Mouse (Mus musculus) MEL (cell line): ENCODE results near the gene Socs7. TPM values are rescaled to one million over a fixed set of nuclear protein-coding genes. Genes with fewer than 3 reads are reported as not detected.

ENCODE experiments used
- DNase-seq: peaks from one replicate; pipeline ENCODE4 v3.0.0; 2011; ENCODE audit warnings: low read depth, low spot score
- H3K27ac ChIP-seq: 2 replicates; pipeline ENCODE4 v1.5.1; 2012; ENCODE audit warnings: low read depth, mild to moderate bottlenecking, control low read depth, low read length, moderate library complexity; ENCODE audit not compliant: control insufficient read depth
- H3K27me3 ChIP-seq, 2 experiments: fragments of 150-350 bp in 1 of 2; sonication (generic) in 1 of 2; 2 replicates each; pipeline ENCODE4 v1.6.1; 2012; ENCODE audit warnings: low read length in 2 of 2, mild to moderate bottlenecking in 2 of 2, improper control_type of control experiment in 1 of 2, moderate library complexity in 1 of 2; ENCODE audit not compliant: insufficient read depth in 2 of 2, control insufficient read depth in 1 of 2
- H3K36me3 ChIP-seq, 2 experiments: 2 replicates each; pipeline ENCODE4 v1.6.1; 2012 to 2014; ENCODE audit warnings: low read length in 2 of 2, improper control_type of control experiment in 1 of 2, inconsistent platforms in 1 of 2, mild to moderate bottlenecking in 1 of 2; ENCODE audit not compliant: insufficient read depth in 2 of 2, control insufficient read depth in 1 of 2
- H3K4me1 ChIP-seq, 2 experiments: fragments of 150-350 bp in 1 of 2; sonication (generic) in 1 of 2; 2 replicates each; pipeline ENCODE4 v1.6.1; 2012; ENCODE audit warnings: low read length in 2 of 2, improper control_type of control experiment in 1 of 2, mild to moderate bottlenecking in 1 of 2; ENCODE audit not compliant: insufficient read depth in 2 of 2, control insufficient read depth in 1 of 2
- H3K4me3 ChIP-seq, 2 experiments: fragments of 150-350 bp in 1 of 2; sonication (generic) in 1 of 2; 2 replicates each; pipeline ENCODE4 v1.5.1; 2012; ENCODE audit warnings: low read depth in 2 of 2, low read length in 2 of 2, mild to moderate bottlenecking in 2 of 2, moderate library complexity in 2 of 2, control low read depth in 1 of 2, improper control_type of control experiment in 1 of 2; ENCODE audit not compliant: control insufficient read depth in 1 of 2, insufficient read depth in 1 of 2
- H3K79me2 ChIP-seq: 2 replicates; pipeline ENCODE4 v1.6.1; 2012; ENCODE audit warnings: mild to moderate bottlenecking, low read length, moderate library complexity; ENCODE audit not compliant: control insufficient read depth, poor library complexity, insufficient read depth
- H3K9ac ChIP-seq: 2 replicates; pipeline ENCODE4 v1.6.1; 2012; ENCODE audit warnings: low read depth, mild to moderate bottlenecking, control low read depth, low read length, moderate library complexity; ENCODE audit not compliant: control insufficient read depth, poor library complexity, severe bottlenecking
- H3K9me3 ChIP-seq: fragments of 150-350 bp; sonication (generic); replicated peaks from 2 replicates; pipeline ENCODE4 v1.6.1; 2012; ENCODE audit warnings: mild to moderate bottlenecking, low read length, improper control_type of control experiment, moderate library complexity; ENCODE audit not compliant: insufficient read depth
- BHLHE40 ChIP-seq: IDR thresholded peaks from 2 replicates; pipeline ENCODE4 v1.6.1; 2012; ENCODE audit warnings: low read depth, mild to moderate bottlenecking, inconsistent platforms, low read length, improper control_type of control experiment, borderline replicate concordance
- E2F4 ChIP-seq: IDR thresholded peaks from 2 replicates; pipeline ENCODE4 v1.6.1; 2011; ENCODE audit warnings: low read depth, low read length, improper control_type of control experiment, borderline replicate concordance
- EP300 ChIP-seq, 2 experiments: IDR thresholded peaks; 2 replicates each; pipeline ENCODE4 v1.6.1; 2011; ENCODE audit warnings: improper control_type of control experiment in 2 of 2, low read length in 2 of 2, low read depth in 1 of 2, mild to moderate bottlenecking in 1 of 2
- ETS1 ChIP-seq: IDR thresholded peaks from 2 replicates; pipeline ENCODE4 v1.6.1; 2012; ENCODE audit warnings: low read depth, mild to moderate bottlenecking, inconsistent platforms, low read length, improper control_type of control experiment, moderate library complexity
- GABPA ChIP-seq: IDR thresholded peaks from 2 replicates; pipeline ENCODE4 v1.6.1; 2012; ENCODE audit warnings: low read depth, mild to moderate bottlenecking, inconsistent platforms, low read length, improper control_type of control experiment, moderate library complexity
- GATA1 ChIP-seq: IDR thresholded peaks from 2 replicates; pipeline ENCODE4 v1.6.1; 2011; ENCODE audit warnings: low read depth, low read length, improper control_type of control experiment
- MAX ChIP-seq: IDR thresholded peaks from 2 replicates; pipeline ENCODE4 v1.6.1; 2011; ENCODE audit warnings: low read length, improper control_type of control experiment
- MYC ChIP-seq: IDR thresholded peaks from 2 replicates; pipeline ENCODE4 v1.6.1; 2011; ENCODE audit warnings: low read depth, mild to moderate bottlenecking, low read length, improper control_type of control experiment, moderate library complexity
- NELFE ChIP-seq: IDR thresholded peaks from 2 replicates; pipeline ENCODE4 v1.6.1; 2011; ENCODE audit warnings: low read depth, low read length, improper control_type of control experiment
- NRF1 ChIP-seq: IDR thresholded peaks from 2 replicates; pipeline ENCODE4 v1.6.1; 2014; ENCODE audit warnings: low read depth, mild to moderate bottlenecking, inconsistent platforms, low read length, improper control_type of control experiment, moderate library complexity; ENCODE audit not compliant: poor library complexity, insufficient read depth, severe bottlenecking
- RCOR1 ChIP-seq: IDR thresholded peaks from 2 replicates; pipeline ENCODE4 v1.6.1; 2012; ENCODE audit warnings: low read depth, mild to moderate bottlenecking, inconsistent platforms, low read length, improper control_type of control experiment
- SIN3A ChIP-seq: IDR thresholded peaks from 2 replicates; pipeline ENCODE4 v1.6.1; 2012; ENCODE audit warnings: low read length, improper control_type of control experiment, inconsistent platforms
- TAL1 ChIP-seq: IDR thresholded peaks from 2 replicates; pipeline ENCODE4 v1.6.1; 2012; ENCODE audit warnings: mild to moderate bottlenecking, inconsistent platforms, low read length, moderate library complexity, mixed read lengths
- TBP ChIP-seq: IDR thresholded peaks from 2 replicates; pipeline ENCODE4 v1.8.0; 2011; ENCODE audit warnings: low read depth, low read length, improper control_type of control experiment
- TCF12 ChIP-seq: IDR thresholded peaks from 2 replicates; pipeline ENCODE4 v1.6.1; 2014; ENCODE audit warnings: low read depth, mild to moderate bottlenecking, inconsistent platforms, low read length, improper control_type of control experiment, moderate library complexity
- ZC3H11A ChIP-seq: IDR thresholded peaks from 2 replicates; pipeline ENCODE4 v1.6.1; 2012; ENCODE audit warnings: low read depth, mild to moderate bottlenecking, inconsistent platforms, low read length, improper control_type of control experiment
- ZNF384 ChIP-seq: IDR thresholded peaks from 2 replicates; pipeline ENCODE4 v1.6.1; 2012; ENCODE audit warnings: low read depth, mild to moderate bottlenecking, inconsistent platforms, low read length, improper control_type of control experiment
- polyA plus RNA-seq, 2 experiments: library from polyadenylated mRNA; stranded (reverse) in 1 of 2; unstranded in 1 of 2; fragments of >175 nt in 1 of 2; fragments of >200 nt in 1 of 2; gene quantifications; 2 replicates each; pipeline versions ENCODE4 v1.2.1 to v1.2.4; 2012; ENCODE audit warnings: low replicate concordance in 2 of 2, low read depth in 1 of 2; ENCODE audit not compliant: insufficient read length in 2 of 2, insufficient read depth in 1 of 2, missing spikeins in 1 of 2
- total RNA-seq: library from RNA; depleted of rRNA; stranded (reverse); fragments of 300-350 nt; gene quantifications from 2 replicates; pipeline ENCODE4 v1.2.3, GENCODE M21; 2012

Gene Socs7
- total and polyA plus RNA-seq, 3 experiments = 19.3 to 21.0 TPM; not detected in 1

DNA sequence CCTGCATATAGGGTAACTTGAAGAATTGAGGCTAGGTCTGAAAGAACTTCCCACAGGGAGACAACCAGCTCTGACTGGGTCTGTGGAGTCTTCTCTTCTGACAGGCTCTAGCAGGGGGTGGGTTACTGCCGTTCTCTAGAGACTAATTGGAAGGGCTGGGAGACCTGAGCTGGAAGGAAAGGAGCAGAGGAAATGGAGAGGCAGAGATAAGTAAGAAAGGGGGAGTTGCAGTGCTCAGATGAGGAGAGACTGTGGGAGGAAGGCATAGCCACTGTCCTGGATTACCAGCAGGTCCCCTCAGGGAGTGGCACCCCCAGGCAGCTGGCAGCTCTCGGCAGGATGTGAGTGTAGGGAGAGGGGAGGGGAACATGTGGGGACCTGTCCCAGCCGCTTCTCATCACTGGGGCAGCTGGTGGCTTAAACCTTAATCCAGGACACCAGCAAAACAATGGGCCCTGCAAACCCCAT, 79.3 kb downstream of the Socs7 start:
- TF ChIP-seq NELFE (0 out of 2 replicates have a peak, but pooled peaks have one; percentile 28), ZC3H11A (no peak), SIN3A (0 out of 2 replicates have a peak, but pooled peaks have one; percentile 14), TBP (no peak), GATA1 (peak; percentile 62), ETS1 (peak; percentile 33; the same call in 1 of the 2 replicates), GABPA (0 out of 2 replicates have a peak, but pooled peaks have one; percentile 18), EP300 (IDR thresholded peaks at IDR 0.05; ENCODE audit: low read depth in 1 of 2, low read length in 2 of 2) (peak; percentile 28 to 48; a peak in 1 of 4 replicates), TAL1 (peak; percentile 52; the same call in 1 of the 2 replicates)
- peaks cover 0 to 35% of the 10 kb centered on the region in 2 experiments; a peak in 2 of 4 replicates for H3K36me3 ChIP-seq
- H3K4me3 ChIP-seq = peak overlapping the region; percentile 5 to 13; a peak in 1 of 4 replicates
- peak overlapping the region; percentile 37 for H3K9ac ChIP-seq
- no peaks in the 10 kb centered on the region for H3K27me3 ChIP-seq
- no peaks in the 10 kb centered on the region for H3K79me2 ChIP-seq
- no peaks in the 10 kb centered on the region for H3K9me3 ChIP-seq
- DNase-seq = peak; percentile 58
- H3K4me1 ChIP-seq = peaks cover 30 to 44% of the 10 kb centered on the region in 2 experiments
- H3K27ac ChIP-seq = peak overlapping the region; percentile 50

DNA sequence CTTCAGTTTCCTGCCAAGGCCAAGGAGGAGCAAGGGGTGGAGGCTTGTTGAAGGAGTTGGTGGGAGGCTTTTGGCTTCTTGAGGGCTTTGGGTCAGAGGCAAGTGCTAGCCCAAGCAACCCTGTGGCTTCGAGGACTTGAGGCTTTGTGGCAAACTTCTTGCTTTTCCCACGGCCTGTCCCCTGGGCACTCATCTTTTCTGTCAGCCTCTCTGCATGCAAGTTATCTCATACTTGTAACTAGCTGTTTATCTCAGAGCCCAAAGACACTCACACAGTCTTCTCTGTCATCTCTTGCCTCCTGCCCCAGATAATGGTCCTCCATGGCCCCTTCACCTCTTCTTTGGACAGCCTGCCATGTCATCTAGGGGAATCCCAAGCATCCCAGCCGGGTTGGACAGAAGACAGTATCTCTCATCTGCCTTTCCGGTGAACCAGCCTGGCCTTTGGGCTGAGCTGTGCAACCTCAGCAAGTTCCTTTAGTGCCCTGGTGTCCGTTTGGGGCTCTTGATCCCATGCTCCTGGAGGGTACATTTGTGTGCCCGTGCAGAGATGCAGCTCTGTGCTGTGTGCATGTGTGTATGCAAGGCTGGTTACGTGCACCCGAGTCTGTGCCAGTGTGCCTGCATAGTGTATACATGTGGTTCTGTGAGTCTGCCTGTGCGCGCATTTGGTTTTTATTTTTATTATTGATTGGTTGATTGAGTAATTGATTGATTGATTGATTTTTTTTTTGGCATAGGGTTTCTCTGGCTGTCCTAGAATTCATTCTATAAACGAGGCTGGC, 80.7 kb downstream of the Socs7 start:
- peaks cover 0 to 43% of the 10 kb centered on the region in 2 experiments; a peak in 2 of 4 replicates for H3K36me3 ChIP-seq

More for the DNA sequence above, 80.7 kb downstream of the Socs7 start:
- Histone ChIP-seq H3K27ac (peak overlapping the region; percentile 26), H3K79me2 (no peaks in the 10 kb centered on the region), H3K4me1 (peaks cover 36 to 56% of the 10 kb centered on the region in 2 experiments), H3K9ac (0 out of 2 replicates have a peak overlapping the region, but pooled peaks have one; percentile 6), H3K9me3 (no peaks in the 10 kb centered on the region), H3K4me3 (no peak overlapping the region), H3K27me3 (no peaks in the 10 kb centered on the region)
- peak; percentile 50 for DNase-seq
- TF ChIP-seq TBP = peak; percentile 76
- TF ChIP-seq ETS1 = peak; percentile 54; the same call in 1 of the 2 replicates
- TF ChIP-seq E2F4 = no peak
- peak; percentile 24; the same call in 1 of the 2 replicates for TF ChIP-seq MAX
- TF ChIP-seq BHLHE40 = peak; percentile 19; the same call in 1 of the 2 replicates
- TF ChIP-seq RCOR1 = peak; percentile 40; the same call in 1 of the 2 replicates
- no peak for TF ChIP-seq NRF1
- peak; percentile 64 to 67 for TF ChIP-seq EP300 (IDR thresholded peaks at IDR 0.05; ENCODE audit: low read depth in 1 of 2, low read length in 2 of 2)
- TF ChIP-seq SIN3A = no peak
- TF ChIP-seq GATA1 = peak; percentile 82
- 0 out of 2 replicates have a peak, but pooled peaks have one; percentile 19 for TF ChIP-seq MYC
- TF ChIP-seq ZNF384 = no peak
- peak; percentile 23; the same call in 1 of the 2 replicates for TF ChIP-seq TAL1
- TF ChIP-seq TCF12 = peak; percentile 73
